Mouse (Mus musculus) olfactory bulb, adult 2 months (tissue): ENCODE measurements around the gene Dnajc6. TPM values are rescaled to one million over a fixed set of nuclear protein-coding genes. Genes with fewer than 3 reads are reported as not detected.

ENCODE experiments used
- H3K27ac ChIP-seq: fragments of 200-500 bp; 2 replicates; pipeline ENCODE4 v1.5.1; 2012; ENCODE audit warnings: low read depth, low read length; ENCODE audit not compliant: insufficient read depth
- H3K4me1 ChIP-seq: fragments of 200-500 bp; 2 replicates; pipeline ENCODE4 v1.6.1; 2012; ENCODE audit warnings: low read length; ENCODE audit not compliant: control insufficient read depth, insufficient read depth
- H3K4me3 ChIP-seq: fragments of 200-500 bp; 2 replicates; pipeline ENCODE4 v1.5.1; 2012; ENCODE audit warnings: mild to moderate bottlenecking, low read depth, low read length, moderate library complexity; ENCODE audit not compliant: insufficient read depth
- CTCF ChIP-seq: fragments of 200-500 bp; IDR thresholded peaks from 2 replicates; pipeline ENCODE4 v1.5.1; 2012; ENCODE audit warnings: low read depth, mild to moderate bottlenecking, low read length, moderate library complexity; ENCODE audit not compliant: insufficient read depth
- POLR2A ChIP-seq: fragments of 200-500 bp; IDR thresholded peaks from 2 replicates; pipeline ENCODE4 v1.6.1; 2012; ENCODE audit warnings: mild to moderate bottlenecking, low read depth, low read length, moderate library complexity; ENCODE audit not compliant: insufficient read depth
- WGBS: fragments of 180-500 bp; shearing (Covaris S2); methylation state at CpG from one replicate; pipeline ENCODE4 v1.1.7; 2018; 5-methylcytosine and 5-hydroxymethylcytosine counted together
- polyA plus RNA-seq: library from polyadenylated mRNA; stranded (reverse); fragments of >200 nt; gene quantifications from 2 replicates; pipeline ENCODE4 v1.2.4, GENCODE M21; 2012; ENCODE audit warnings: low replicate concordance; ENCODE audit not compliant: missing spikeins, insufficient read depth, insufficient read length

Dnajc6 gene
- polyA plus RNA-seq, 1 experiment, result not detected

- H3K27ac ChIP-seq, result no peak overlapping the region
- no peak overlapping the region for H3K4me3 ChIP-seq
- TF ChIP-seq POLR2A (no peak), CTCF (no peak)
- WGBS, result 79% methylated on average over 1 of the region's 1 CpGs
- no peaks in the 10 kb centered on the region for H3K4me1 ChIP-seq
Measured at GRCm38 (mm10) chr4:101460114-101460513, 36.3 kb upstream of the Dnajc6 start.

- no peaks in the 10 kb centered on the region for H3K4me1 ChIP-seq
- WGBS, result 68% methylated on average over 2 of the region's 2 CpGs
- TF ChIP-seq POLR2A (no peak), CTCF (no peak)
- H3K4me3 ChIP-seq, result no peak overlapping the region
- no peak overlapping the region for H3K27ac ChIP-seq
Measured at GRCm38 (mm10) chr4:101462065-101462464, 34.4 kb upstream of the Dnajc6 start.

- 89% methylated on average over 3 of the region's 3 CpGs for WGBS
- Histone ChIP-seq H3K4me3 (no peak overlapping the region), H3K4me1 (no peaks in the 10 kb centered on the region), H3K27ac (no peak overlapping the region)
- TF ChIP-seq POLR2A, result no peak
- TF ChIP-seq CTCF, result no peak
Measured at GRCm38 (mm10) chr4:101466264-101466663, 30.2 kb upstream of the Dnajc6 start.

- H3K27ac ChIP-seq, result no peak overlapping the region
- TF ChIP-seq POLR2A (no peak), CTCF (no peak)
- WGBS, result 72% methylated on average over 5 of the region's 5 CpGs
- no peak overlapping the region for H3K4me3 ChIP-seq
- H3K4me1 ChIP-seq, result peaks cover 4% of the 10 kb centered on the region; the same call in 1 of the 2 replicates
Measured at GRCm38 (mm10) chr4:101469242-101469641, 27.2 kb upstream of the Dnajc6 start.

- Histone ChIP-seq H3K4me1 (peaks cover 4% of the 10 kb centered on the region; the same call in 1 of the 2 replicates), H3K4me3 (no peak overlapping the region), H3K27ac (no peak overlapping the region)
- no peak for TF ChIP-seq CTCF
- no peak for TF ChIP-seq POLR2A
- WGBS, result 36% methylated on average over 5 of the region's 5 CpGs
Measured at GRCm38 (mm10) chr4:101470543-101470942, 25.9 kb upstream of the Dnajc6 start.

- WGBS, result 45% methylated on average over 3 of the region's 3 CpGs
- TF ChIP-seq CTCF (no peak), POLR2A (no peak)
- peaks cover 4% of the 10 kb centered on the region; the same call in 1 of the 2 replicates for H3K4me1 ChIP-seq
- no peak overlapping the region for H3K27ac ChIP-seq
- H3K4me3 ChIP-seq, result no peak overlapping the region
Measured at GRCm38 (mm10) chr4:101472767-101473166, 23.7 kb upstream of the Dnajc6 start.

- Histone ChIP-seq H3K4me1 (no peaks in the 10 kb centered on the region), H3K4me3 (no peak overlapping the region), H3K27ac (no peak overlapping the region)
- WGBS, result 68% methylated on average over 8 of the region's 8 CpGs
- TF ChIP-seq POLR2A, result no peak
Measured at GRCm38 (mm10) chr4:101490320-101490917, 6.0 kb upstream of the Dnajc6 start.

- no peak overlapping the region for H3K4me3 ChIP-seq
- 86% methylated on average over 6 of the region's 6 CpGs for WGBS
- TF ChIP-seq POLR2A, result no peak
- no peak for TF ChIP-seq CTCF
Measured at GRCm38 (mm10) chr4:101491704-101492103, 4.7 kb upstream of the Dnajc6 start.

GRCm38 (mm10) chr4:101493611-101494197, 2.7 kb upstream of the Dnajc6 start:
- Histone ChIP-seq H3K4me1 (peaks cover 13% of the 10 kb centered on the region), H3K4me3 (no peak overlapping the region), H3K27ac (no peak overlapping the region)
- TF ChIP-seq POLR2A, result no peak
- no peak for TF ChIP-seq CTCF

More at GRCm38 (mm10) chr4:101491704-101492103, 4.7 kb upstream of the Dnajc6 start:
- H3K27ac ChIP-seq, result no peak overlapping the region
- H3K4me1 ChIP-seq, result peaks cover 5% of the 10 kb centered on the region

GRCm38 (mm10) chr4:101496188-101496533, 287 bp upstream of the Dnajc6 start:
- H3K4me1 ChIP-seq, result peaks cover 13% of the 10 kb centered on the region
- H3K4me3 ChIP-seq, result peak overlapping the region; percentile 89
- 8% methylated on average over 28 of the region's 28 CpGs for WGBS
- H3K27ac ChIP-seq, result no peak overlapping the region
- no peak for TF ChIP-seq CTCF
- no peak for TF ChIP-seq POLR2A
